Mouse (Mus musculus) heart, postnatal 0 days (tissue): ENCODE measurements around the gene Gm36028. TPM values are rescaled to one million over a fixed set of nuclear protein-coding genes. Genes with fewer than 3 reads are reported as not detected.

Experiments
- ATAC-seq: fragments of 200-750 bp; cut with Nextera tagmentation; 2 replicates; pipeline ENCODE4 v1.8.0; 2017; ENCODE audit warnings: low read depth, moderate number of reproducible peaks, moderate library complexity; ENCODE audit not compliant: insufficient read depth
- DNase-seq: peaks from one replicate; pipeline ENCODE4 v3.0.0-alpha.2; 2016; ENCODE audit warnings: low spot score
- H3K27ac ChIP-seq: fragments of 300-500 bp; sonication (generic); 2 replicates; pipeline ENCODE4 v1.5.1; 2014; ENCODE audit warnings: low read depth, mild to moderate bottlenecking
- H3K27me3 ChIP-seq: fragments of 300-500 bp; sonication (generic); 2 replicates; pipeline ENCODE4 v1.6.1; 2014; ENCODE audit warnings: low read length, mixed read lengths; ENCODE audit not compliant: control insufficient read depth, insufficient read depth
- H3K36me3 ChIP-seq: fragments of 300-500 bp; sonication (generic); replicated peaks from 2 replicates; pipeline ENCODE4 v1.6.1; 2014; ENCODE audit warnings: low read length, mixed read lengths; ENCODE audit not compliant: control insufficient read depth, insufficient read depth
- H3K4me1 ChIP-seq: fragments of 300-500 bp; sonication (generic); 2 replicates; pipeline ENCODE4 v1.6.1; 2014; ENCODE audit warnings: antibody characterized with exemption; ENCODE audit not compliant: control insufficient read depth, insufficient read depth
- H3K4me2 ChIP-seq: fragments of 300-500 bp; sonication (generic); 2 replicates; pipeline ENCODE4 v1.6.1; 2014; ENCODE audit warnings: low read depth, mild to moderate bottlenecking, low read length, moderate library complexity
- H3K4me3 ChIP-seq: fragments of 300-500 bp; sonication (generic); 2 replicates; pipeline ENCODE4 v1.5.1; 2014; ENCODE audit warnings: low read depth, low read length
- H3K9ac ChIP-seq: fragments of 300-500 bp; sonication (generic); replicated peaks from 2 replicates; pipeline ENCODE4 v1.6.1; 2014; ENCODE audit warnings: low read depth, low read length, mixed read lengths
- H3K9me3 ChIP-seq: fragments of 300-500 bp; sonication (generic); replicated peaks from 2 replicates; pipeline ENCODE4 v1.6.1; 2016; ENCODE audit warnings: low read length; ENCODE audit not compliant: control insufficient read depth
- CTCF ChIP-seq: IDR thresholded peaks from 2 replicates; pipeline ENCODE4 v1.5.1; 2016; ENCODE audit warnings: antibody characterized with exemption, control low read depth, low read depth
- EP300 ChIP-seq: IDR thresholded peaks from 2 replicates; pipeline ENCODE4 v1.6.1; 2016; ENCODE audit warnings: antibody characterized with exemption, low read depth
- WGBS: fragments of 180-500 bp; shearing (Covaris S2); extraction: QIAGEN DNeasy Blood & Tissue Kit; methylation state at CpG from one replicate; pipeline ENCODE4 v1.1.7; 2014; 5-methylcytosine and 5-hydroxymethylcytosine counted together
- polyA plus RNA-seq: library from polyadenylated mRNA; unstranded; fragments of >200 nt; fragmentation: Nextera tagmentation; extraction: Ambion mirVana; gene quantifications from 2 replicates; pipeline ENCODE4 v1.2.1, GENCODE M21; 2015
- total RNA-seq: library from RNA; depleted of rRNA; stranded (reverse); fragments of >200 nt; gene quantifications from 2 replicates; pipeline ENCODE4 v1.2.3, GENCODE M21; 2014; ENCODE audit warnings: low replicate concordance

Gene Gm36028
- total and polyA plus RNA-seq, 2 experiments from 2014 or later: 3.7 to 4.2 TPM

GRCm38 (mm10) chr16:37878951-37879505 lies 18.1 kb upstream of the Gm36028 start:
- H3K27ac ChIP-seq: no peak overlapping the region
- no peak overlapping the region for H3K4me3 ChIP-seq
- 87% methylated on average over 7 of the region's 7 CpGs for WGBS
- H3K9ac ChIP-seq: no peak overlapping the region
- no peaks in the 10 kb centered on the region for H3K9me3 ChIP-seq
- TF ChIP-seq CTCF: no peak
- no peak for TF ChIP-seq EP300
- H3K36me3 ChIP-seq: peaks cover 58% of the 10 kb centered on the region
- no peaks in the 10 kb centered on the region for H3K27me3 ChIP-seq
- DNase-seq (no peak), ATAC-seq (no peak)
- H3K4me2 ChIP-seq: no peak overlapping the region
- H3K4me1 ChIP-seq: peaks cover 8% of the 10 kb centered on the region

DNA sequence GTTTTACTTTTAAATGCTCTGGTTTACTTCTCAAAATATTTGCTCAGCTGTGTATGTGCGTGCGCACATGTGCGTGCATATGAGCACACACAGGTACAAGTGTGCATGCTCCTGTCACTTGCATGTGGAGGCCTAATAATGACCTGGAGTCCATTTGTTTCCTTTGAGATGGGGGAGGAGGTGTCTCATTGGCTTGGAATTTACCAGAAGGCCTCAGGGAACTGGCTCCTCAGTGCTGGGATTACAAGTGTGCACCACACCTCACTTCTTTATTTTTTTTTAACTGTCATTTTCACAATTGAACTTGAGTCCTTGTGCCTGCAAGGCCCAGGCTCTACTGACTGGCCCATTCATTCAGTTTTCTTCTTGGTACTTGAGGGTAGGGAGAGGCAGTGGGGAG lies 16.5 kb upstream of the Gm36028 start:
- Histone ChIP-seq H3K36me3 (peaks cover 43% of the 10 kb centered on the region), H3K27ac (no peak overlapping the region), H3K9ac (no peak overlapping the region), H3K27me3 (no peaks in the 10 kb centered on the region), H3K4me3 (no peak overlapping the region), H3K4me1 (peaks cover 11% of the 10 kb centered on the region), H3K9me3 (no peaks in the 10 kb centered on the region), H3K4me2 (no peak overlapping the region)
- 98% methylated on average over 3 of the region's 3 CpGs for WGBS
- TF ChIP-seq EP300: no peak
- TF ChIP-seq CTCF: no peak
- ATAC-seq (no peak), DNase-seq (no peak)

DNA sequence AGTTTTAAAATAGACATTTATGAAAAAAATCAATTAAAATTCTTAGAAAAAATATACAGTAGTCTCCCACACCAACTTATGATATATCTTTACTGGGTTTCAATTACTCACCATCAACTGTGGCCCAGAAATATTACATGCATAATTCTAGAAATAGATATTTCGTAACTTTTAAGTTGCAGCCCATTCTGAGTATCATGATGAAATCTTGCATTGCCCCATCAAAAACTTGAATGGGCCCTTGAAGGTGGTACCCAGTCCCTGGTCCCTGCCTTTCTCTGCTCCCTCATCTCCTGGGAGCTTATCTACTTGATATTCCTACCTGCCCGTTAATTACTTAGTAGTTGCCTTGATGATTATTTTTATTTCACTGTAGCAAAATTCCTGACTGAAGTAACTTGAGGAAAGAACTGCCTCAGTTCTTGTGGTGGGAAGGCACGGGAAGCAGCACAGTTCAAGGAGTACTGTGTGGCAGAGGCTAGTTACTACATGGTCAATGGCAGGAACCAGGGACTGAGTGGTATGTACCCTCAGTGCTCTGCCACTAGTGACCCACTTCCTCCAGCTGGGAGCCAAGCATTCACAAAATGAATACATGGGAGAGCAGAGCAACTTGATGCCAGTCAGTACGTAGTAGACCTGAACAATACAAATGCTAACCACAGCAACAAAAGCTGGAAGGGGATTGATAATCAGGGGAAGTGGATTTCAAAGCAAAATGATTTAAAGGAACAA lies 13.7 kb upstream of the Gm36028 start:
- Histone ChIP-seq H3K36me3 (peaks cover 21% of the 10 kb centered on the region), H3K4me2 (no peak overlapping the region), H3K9ac (no peak overlapping the region), H3K27me3 (no peaks in the 10 kb centered on the region), H3K27ac (no peak overlapping the region), H3K4me1 (peaks cover 30% of the 10 kb centered on the region), H3K9me3 (no peaks in the 10 kb centered on the region), H3K4me3 (no peak overlapping the region)
- DNase-seq (no peak), ATAC-seq (no peak)
- 68% methylated on average over 4 of the region's 4 CpGs for WGBS
- no peak for TF ChIP-seq EP300
- no peak for TF ChIP-seq CTCF

DNA sequence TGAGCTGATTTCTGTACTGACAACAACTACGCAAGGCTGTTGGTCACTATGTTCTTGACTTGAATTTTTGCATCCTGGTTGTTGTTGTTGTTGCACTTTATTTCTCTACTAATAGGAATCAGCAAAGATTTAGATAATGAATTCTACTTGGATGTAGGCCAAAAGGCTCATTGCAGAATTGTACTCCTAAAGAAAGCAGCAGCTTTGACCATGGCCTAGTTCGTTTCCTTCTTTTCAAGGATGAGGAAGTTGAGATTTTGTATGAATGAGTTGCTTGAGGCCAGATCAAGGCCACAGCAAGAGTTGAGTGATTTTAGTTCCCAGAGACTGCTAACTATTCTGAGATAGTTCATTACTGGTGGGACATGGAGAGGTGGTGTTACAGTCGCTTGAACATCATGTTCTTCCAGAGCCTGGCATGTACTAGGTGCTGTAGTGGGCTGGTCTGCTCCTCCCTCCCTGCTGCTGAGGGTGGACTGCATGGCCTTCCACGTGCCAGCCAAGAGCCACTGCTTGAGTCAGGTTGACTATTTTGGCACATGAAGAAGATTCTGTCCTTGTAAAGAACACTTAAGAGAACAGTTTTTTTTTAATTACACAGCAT lies 10.3 kb upstream of the Gm36028 start:
- Histone ChIP-seq H3K4me1 (peaks cover 37% of the 10 kb centered on the region), H3K4me2 (peak overlapping the region; percentile 46), H3K9me3 (no peaks in the 10 kb centered on the region), H3K27me3 (no peaks in the 10 kb centered on the region), H3K4me3 (0 out of 2 replicates have a peak overlapping the region, but pooled peaks have one; percentile 5), H3K27ac (peak overlapping the region; percentile 72), H3K9ac (no peak overlapping the region), H3K36me3 (no peaks in the 10 kb centered on the region)
- 39% methylated on average over 4 of the region's 4 CpGs for WGBS
- DNase-seq: peak; percentile 79
- TF ChIP-seq EP300 (no peak), CTCF (no peak)
- peak; percentile 68 for ATAC-seq

DNA sequence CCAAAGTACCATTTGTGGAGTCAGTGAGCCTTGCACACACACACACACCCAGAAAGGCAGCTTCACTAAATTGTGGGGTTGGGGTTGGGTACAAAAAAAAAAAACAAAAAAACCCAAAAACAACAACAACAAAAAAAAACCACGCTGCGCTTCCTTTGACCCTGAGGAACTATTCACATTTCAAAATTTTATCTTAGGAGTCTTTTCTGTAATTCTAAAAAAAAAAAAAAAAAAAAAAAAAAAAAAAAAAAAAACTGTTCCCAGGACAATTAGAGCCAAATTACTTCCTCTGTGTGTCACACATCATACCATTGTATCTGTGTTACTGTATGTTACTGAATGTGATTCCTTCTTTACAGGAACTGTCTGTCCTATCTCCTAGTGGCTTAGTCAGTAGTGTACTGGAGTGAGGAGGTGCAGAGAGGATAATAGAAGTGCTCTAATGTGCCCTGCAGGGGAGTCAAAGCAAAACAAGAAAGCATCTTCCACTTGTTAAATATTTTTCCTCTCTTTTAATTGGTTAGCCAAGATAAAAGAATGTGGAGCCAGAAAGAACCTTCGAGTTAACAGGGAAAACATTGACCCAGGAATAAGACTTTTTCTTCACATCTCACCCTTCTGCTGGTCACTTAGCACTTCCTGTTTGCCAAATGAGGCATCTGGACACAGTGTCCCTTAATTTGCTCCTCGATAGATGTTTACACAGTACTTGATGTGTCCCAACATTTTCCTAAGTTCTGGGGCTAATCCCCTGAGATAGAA lies 8.7 kb upstream of the Gm36028 start:
- H3K27ac ChIP-seq: peak overlapping the region; percentile 95
- H3K9ac ChIP-seq: peak overlapping the region; percentile 91
- peaks cover 31% of the 10 kb centered on the region for H3K4me1 ChIP-seq
- no peak for ATAC-seq
- TF ChIP-seq EP300 (no peak), CTCF (no peak)
- peak overlapping the region; percentile 78 for H3K4me2 ChIP-seq
- DNase-seq: peak; percentile 69
- no peaks in the 10 kb centered on the region for H3K9me3 ChIP-seq
- 11% methylated on average over 4 of the region's 4 CpGs for WGBS
- H3K27me3 ChIP-seq: no peaks in the 10 kb centered on the region
- peak overlapping the region; percentile 81 for H3K4me3 ChIP-seq
- H3K36me3 ChIP-seq: no peaks in the 10 kb centered on the region
